Mouse (Mus musculus) hindbrain, embryonic 10.5 days (tissue): Measurements from ENCODE around the gene Il17re. TPM values are rescaled to one million over a fixed set of nuclear protein-coding genes. Genes with fewer than 3 reads are reported as not detected.

Experiments used
- DNase-seq: peaks from one replicate; pipeline ENCODE4 v3.0.0-alpha.2; 2017; ENCODE audit warnings: low spot score
- H3K27ac ChIP-seq: fragments of 300-500 bp; sonication (generic); 2 replicates; pipeline ENCODE4 v1.5.1; 2016; ENCODE audit warnings: mild to moderate bottlenecking, moderate library complexity
- H3K27me3 ChIP-seq: fragments of 300-500 bp; sonication (generic); 2 replicates; pipeline ENCODE4 v1.6.1; 2016; ENCODE audit warnings: mild to moderate bottlenecking; ENCODE audit not compliant: poor library complexity, insufficient read depth, severe bottlenecking
- H3K36me3 ChIP-seq: fragments of 300-500 bp; sonication (generic); 2 replicates; pipeline ENCODE4 v1.6.1; 2016; ENCODE audit warnings: mild to moderate bottlenecking, moderate library complexity
- H3K4me1 ChIP-seq: fragments of 300-500 bp; sonication (generic); replicated peaks from 2 replicates; pipeline ENCODE4 v1.6.1; 2016; ENCODE audit warnings: mild to moderate bottlenecking
- H3K4me3 ChIP-seq: fragments of 300-500 bp; sonication (generic); 2 replicates; pipeline ENCODE4 v1.5.1; 2016; ENCODE audit warnings: mild to moderate bottlenecking, moderate library complexity
- H3K9me3 ChIP-seq: fragments of 300-500 bp; sonication (generic); 2 replicates; pipeline ENCODE4 v1.6.1; 2016; ENCODE audit warnings: mild to moderate bottlenecking, moderate library complexity
- WGBS: fragments of 180-500 bp; shearing (Covaris S2); methylation state at CpG from one replicate; pipeline ENCODE4 v1.1.7; 2016; 5-methylcytosine and 5-hydroxymethylcytosine counted together
- polyA plus RNA-seq: library from polyadenylated mRNA; unstranded; fragments of >200 nt; fragmentation: Nextera tagmentation; extraction: Ambion mirVana; gene quantifications from 2 replicates; pipeline ENCODE4 v1.2.1, GENCODE M21; 2016

Il17re gene
- polyA plus RNA-seq = 1.7 and 2.2 TPM in 2 replicates

DNA sequence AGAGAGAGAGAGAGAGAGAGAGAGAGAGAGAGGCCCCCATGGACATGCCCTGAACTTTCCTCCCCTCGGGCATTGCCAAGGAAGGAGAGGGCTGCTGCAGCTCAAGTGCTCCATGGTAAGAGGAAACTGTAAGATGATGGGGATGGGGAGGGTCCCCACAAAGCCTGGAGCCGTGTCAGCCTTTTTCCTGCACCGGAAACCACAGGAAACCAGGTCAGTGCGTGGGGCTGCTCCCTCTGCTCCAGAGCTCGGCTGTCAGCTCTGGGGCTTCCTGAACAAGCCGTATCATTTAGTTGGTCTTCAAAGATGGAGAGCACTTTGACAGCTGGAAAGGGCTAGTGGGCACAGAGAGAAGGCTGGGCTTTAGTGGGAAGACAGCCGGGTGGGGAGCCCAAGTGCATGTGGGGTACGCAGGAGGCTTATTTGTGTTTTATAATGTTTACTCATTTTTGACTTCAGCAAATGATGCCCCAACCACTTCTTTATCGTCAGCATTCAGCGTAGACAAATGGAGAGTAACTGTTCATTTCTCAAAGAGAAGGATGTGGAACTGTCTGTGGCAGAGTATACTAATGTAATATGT lies at the start of gene Il17re:
Il17re (plus strand) TSS at position 533 of the 583 bp plus-strand sequence.
- Histone ChIP-seq H3K27me3 (no peaks in the 10 kb centered on the region), H3K4me3 (no peak within 1 kb of the TSS), H3K36me3 (no peaks in the 10 kb centered on the region), H3K4me1 (peaks cover 3% of the 10 kb centered on the region; the same call in 1 of the 2 replicates), H3K27ac (no peak within 1 kb of the TSS), H3K9me3 (no peaks in the 10 kb centered on the region)
- DNase-seq = no peak
- WGBS = 76% methylated on average over 10 of the region's 10 CpGs

DNA sequence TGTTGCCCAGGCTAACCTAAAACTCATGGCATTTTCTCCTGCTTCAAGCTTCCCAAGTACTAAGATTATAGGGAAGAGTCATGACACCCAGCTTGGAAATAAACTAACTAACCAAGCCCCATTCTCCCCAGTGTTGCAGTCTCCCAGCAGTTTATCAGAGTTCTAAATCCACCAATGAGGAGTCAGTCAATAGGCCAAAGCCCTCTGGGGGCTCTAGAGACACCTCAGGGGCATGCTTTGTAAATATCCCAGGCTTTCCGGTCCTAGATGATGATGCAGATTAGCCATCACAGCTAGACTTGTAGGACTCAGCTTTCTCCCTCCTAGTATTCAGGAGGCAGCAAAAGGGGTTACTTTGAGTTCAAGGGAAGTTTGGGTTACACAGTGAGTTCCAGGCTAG lies 48.3 kb upstream of the Il17re start:
- H3K36me3 ChIP-seq = peaks cover 39% of the 10 kb centered on the region
- 72% methylated on average over 1 of the region's 1 CpGs for WGBS
- no peak overlapping the region for H3K4me3 ChIP-seq

DNA sequence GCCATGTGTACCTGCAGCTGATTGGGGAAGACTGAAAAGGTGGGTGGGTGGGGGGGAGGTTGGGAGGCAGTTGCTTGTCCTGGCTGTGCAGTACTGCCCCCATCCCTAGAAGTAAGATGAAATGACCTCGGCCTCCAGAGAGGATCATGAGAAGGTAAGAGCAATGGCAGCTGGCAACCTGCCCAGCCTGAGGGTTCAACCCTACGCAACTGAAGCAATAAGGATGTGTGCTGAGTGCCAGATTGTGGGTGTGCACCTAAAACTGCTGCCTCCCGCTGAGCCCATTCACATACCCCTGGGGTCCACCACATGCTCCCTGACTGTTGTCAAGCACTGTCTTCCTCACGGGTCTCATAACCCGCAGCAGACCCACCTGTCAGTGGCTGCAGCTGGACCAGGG lies 41.9 kb upstream of the Il17re start:
- 92% methylated on average over 5 of the region's 5 CpGs for WGBS
- H3K9me3 ChIP-seq = no peaks in the 10 kb centered on the region
- H3K36me3 ChIP-seq = peaks cover 39% of the 10 kb centered on the region
- H3K27ac ChIP-seq = no peak overlapping the region
- no peaks in the 10 kb centered on the region for H3K27me3 ChIP-seq
- DNase-seq = no peak
- H3K4me1 ChIP-seq = peaks cover 25% of the 10 kb centered on the region
- H3K4me3 ChIP-seq = no peak overlapping the region

More for the DNA sequence above, 48.3 kb upstream of the Il17re start:
- Histone ChIP-seq H3K27me3 (no peaks in the 10 kb centered on the region), H3K27ac (no peak overlapping the region), H3K9me3 (no peaks in the 10 kb centered on the region), H3K4me1 (no peaks in the 10 kb centered on the region)
- DNase-seq = no peak

DNA sequence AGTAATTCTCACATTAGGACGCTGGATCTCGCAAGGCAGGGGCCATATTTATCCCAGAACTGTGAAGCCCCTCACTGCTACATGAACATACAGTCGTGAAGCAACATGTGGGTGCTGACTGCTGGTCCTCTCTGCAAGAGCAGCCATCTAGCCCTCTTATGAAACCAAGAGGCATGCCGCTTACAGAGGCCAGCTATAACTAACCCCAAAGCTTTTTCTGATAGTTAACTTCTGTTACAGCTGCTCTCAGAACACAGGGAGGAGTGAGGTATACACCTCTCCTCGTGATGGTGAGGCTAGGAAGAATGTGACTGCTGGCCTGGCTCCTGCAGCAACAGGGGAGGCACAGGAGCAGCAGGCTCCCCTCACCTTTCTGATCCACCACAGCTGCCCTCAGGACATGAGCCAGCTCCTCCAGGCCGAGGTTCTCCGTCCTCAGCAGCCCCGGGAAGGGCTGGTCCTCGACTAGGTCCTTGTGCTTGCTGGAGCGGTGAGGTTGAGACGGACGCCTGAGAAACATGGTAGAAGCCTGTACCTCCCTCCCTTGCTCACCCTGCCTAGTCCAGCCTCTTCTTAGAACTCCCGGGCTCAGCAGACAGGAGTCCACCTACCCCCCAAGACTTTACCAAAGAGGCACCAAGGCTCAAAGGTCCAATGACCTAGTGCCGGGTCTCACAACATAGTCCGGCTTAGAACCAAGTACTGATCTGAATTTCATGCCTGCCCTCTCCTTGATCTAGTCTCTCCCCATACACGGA lies 39.7 kb upstream of the Il17re start:
- peaks cover 30% of the 10 kb centered on the region for H3K36me3 ChIP-seq
- DNase-seq = no peak
- no peaks in the 10 kb centered on the region for H3K9me3 ChIP-seq
- H3K27me3 ChIP-seq = no peaks in the 10 kb centered on the region
- H3K4me3 ChIP-seq = peak overlapping the region; percentile 71
- peaks cover 25% of the 10 kb centered on the region for H3K4me1 ChIP-seq
- 18% methylated on average over 16 of the region's 16 CpGs for WGBS
- peak overlapping the region; percentile 88 for H3K27ac ChIP-seq

DNA sequence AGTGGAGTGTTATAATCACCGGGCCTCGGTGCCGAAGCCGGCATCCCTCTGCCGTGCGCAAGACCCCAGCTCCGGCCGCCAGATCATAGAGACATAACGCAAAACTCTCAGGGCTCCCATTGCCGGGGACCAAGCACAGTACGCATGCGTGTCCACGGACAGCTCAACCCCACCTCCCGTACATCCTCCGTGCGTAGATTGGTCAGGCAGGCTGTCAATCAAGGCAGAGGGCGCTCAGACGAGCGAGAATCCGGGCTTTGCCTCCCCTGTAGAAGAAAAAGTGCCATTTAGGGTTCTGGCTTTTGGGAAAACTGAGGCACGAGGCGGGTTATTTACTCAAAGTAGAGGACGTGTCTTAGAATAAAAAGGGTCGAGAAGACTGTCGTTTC lies 39.1 kb upstream of the Il17re start, which contains the start of gene Rpusd3:
Rpusd3 (minus strand) TSS at position 142 of the 389 bp plus-strand sequence.
- H3K36me3 ChIP-seq = peaks cover 30% of the 10 kb centered on the region
- H3K4me1 ChIP-seq = peaks cover 25% of the 10 kb centered on the region
- peak within 1 kb of the TSS; percentile 88 for H3K27ac ChIP-seq
- under 1% methylated on average over 25 of the region's 25 CpGs for WGBS
- peak; percentile 96 for DNase-seq
- H3K27me3 ChIP-seq = no peaks in the 10 kb centered on the region
- H3K4me3 ChIP-seq = peak within 1 kb of the TSS; percentile 71
- H3K9me3 ChIP-seq = no peaks in the 10 kb centered on the region

DNA sequence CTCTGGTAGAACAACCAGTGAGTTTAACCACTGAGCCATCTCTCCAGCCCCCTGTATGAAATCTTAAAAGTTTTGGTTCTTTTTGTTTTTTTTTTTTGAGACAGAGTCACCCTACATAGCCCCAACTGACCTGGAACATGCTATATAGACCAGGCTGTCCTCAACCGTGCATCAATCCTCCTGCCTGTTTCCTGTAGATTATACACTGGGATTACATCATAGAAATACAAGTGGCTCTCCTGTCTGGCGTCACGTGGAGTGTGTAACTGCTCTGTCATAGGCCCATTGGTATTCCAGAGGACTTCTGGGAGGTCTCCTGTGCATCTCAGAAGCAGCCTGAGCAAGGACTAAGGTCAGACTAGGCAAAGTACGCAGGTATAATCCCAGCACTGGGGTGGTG lies 35.3 kb upstream of the Il17re start:
- Histone ChIP-seq H3K4me1 (peaks cover 18% of the 10 kb centered on the region), H3K36me3 (no peaks in the 10 kb centered on the region), H3K9me3 (no peaks in the 10 kb centered on the region), H3K27ac (no peak overlapping the region), H3K27me3 (no peaks in the 10 kb centered on the region), H3K4me3 (no peak overlapping the region)
- 88% methylated on average over 4 of the region's 4 CpGs for WGBS
- DNase-seq = no peak

DNA sequence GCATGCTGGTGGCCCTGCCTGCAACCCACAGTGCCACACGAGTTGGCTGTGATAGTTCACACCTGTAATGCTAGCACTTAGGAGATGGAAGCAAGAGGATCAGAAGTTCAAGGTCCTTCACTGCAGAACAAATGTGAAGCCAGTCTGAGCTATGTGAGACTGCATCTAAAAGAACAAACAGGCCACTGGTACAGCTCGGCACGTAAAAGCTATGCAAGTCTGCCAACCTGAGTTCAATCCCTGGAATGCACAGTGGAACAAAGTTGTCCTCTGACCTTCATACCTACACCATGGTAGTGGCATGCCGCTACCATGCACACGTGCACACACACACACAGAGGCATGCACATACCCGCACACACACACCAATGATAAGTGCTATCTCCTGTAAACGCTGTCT lies 34.1 kb upstream of the Il17re start:
- H3K27ac ChIP-seq = no peak overlapping the region
- H3K9me3 ChIP-seq = no peaks in the 10 kb centered on the region
- whole genome bisulfite sequencing = 92% methylated on average over 7 of the region's 7 CpGs
- H3K4me3 ChIP-seq = no peak overlapping the region
- no peak for DNase-seq
- no peaks in the 10 kb centered on the region for H3K36me3 ChIP-seq
- no peaks in the 10 kb centered on the region for H3K27me3 ChIP-seq
- H3K4me1 ChIP-seq = peaks cover 7% of the 10 kb centered on the region

DNA sequence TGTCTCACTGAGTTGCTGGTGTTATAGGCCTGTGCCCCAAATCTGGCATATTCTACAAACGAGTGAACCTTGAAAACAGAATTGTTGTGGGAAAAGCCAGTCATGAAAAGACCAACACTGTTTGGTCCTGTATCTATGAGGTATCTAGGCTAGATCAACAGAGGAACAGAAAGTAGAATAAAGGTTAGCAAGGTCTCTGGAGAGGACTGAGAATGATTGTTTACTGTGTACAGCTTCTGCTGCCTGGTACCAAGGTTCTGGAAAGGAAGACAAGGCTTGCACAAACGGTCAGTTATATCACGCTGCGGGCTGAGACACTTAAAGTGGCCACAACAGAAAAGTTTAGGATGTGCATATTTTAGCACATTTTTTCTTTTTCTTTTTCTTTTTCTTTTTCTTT lies 31.6 kb upstream of the Il17re start:
- DNase-seq = no peak
- H3K4me1 ChIP-seq = no peaks in the 10 kb centered on the region
- no peaks in the 10 kb centered on the region for H3K27me3 ChIP-seq
- 92% methylated on average over 4 of the region's 4 CpGs for WGBS
- no peak overlapping the region for H3K4me3 ChIP-seq
- H3K36me3 ChIP-seq = no peaks in the 10 kb centered on the region
- H3K27ac ChIP-seq = no peak overlapping the region
- no peaks in the 10 kb centered on the region for H3K9me3 ChIP-seq

DNA sequence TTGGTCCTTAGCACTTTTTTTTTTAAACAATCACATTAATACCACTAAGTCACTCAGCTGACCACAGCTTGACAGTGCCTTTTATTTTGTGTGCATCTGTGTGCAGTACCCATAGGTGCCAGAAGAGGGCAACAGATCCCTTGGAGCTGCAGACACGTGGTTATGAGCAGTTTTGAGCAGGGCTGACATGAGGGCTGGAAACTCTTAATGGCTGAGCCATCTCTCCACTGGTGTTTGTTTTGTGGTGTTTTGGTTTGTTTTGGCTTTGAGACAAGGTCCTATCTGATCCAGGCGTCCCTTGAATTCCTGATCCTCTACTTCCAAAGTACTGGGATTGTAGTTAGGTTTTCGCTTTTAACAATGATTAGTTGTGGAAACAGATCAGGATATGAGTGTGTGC lies 30.9 kb upstream of the Il17re start:
- DNase-seq = peak; percentile 47
- H3K4me3 ChIP-seq = no peak overlapping the region
- no peaks in the 10 kb centered on the region for H3K4me1 ChIP-seq
- no peaks in the 10 kb centered on the region for H3K27me3 ChIP-seq
- 64% methylated on average over 3 of the region's 3 CpGs for WGBS
- H3K36me3 ChIP-seq = no peaks in the 10 kb centered on the region
- H3K27ac ChIP-seq = no peak overlapping the region
- no peaks in the 10 kb centered on the region for H3K9me3 ChIP-seq

DNA sequence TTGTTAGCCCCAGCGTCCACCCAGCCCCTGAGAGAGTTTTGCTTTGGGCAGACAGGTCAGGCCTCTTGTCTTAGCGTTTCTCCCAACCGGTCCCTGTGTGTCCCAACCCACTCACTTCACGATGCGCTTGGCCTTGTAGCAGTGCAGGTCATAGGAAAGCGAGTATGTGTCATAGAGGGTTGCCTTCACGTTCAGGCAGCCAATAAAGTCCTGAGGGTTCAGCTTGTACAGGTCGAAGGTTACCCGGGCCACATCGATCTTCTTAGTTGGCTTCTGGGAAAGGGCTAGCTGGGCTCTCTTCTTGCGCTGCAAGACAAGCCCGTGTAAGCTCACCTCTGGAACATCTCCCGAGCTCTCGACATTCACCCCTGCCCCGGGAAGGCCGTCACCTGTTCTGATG lies 30.3 kb upstream of the Il17re start:
- DNase-seq = no peak
- WGBS = 92% methylated on average over 16 of the region's 16 CpGs

DNA sequence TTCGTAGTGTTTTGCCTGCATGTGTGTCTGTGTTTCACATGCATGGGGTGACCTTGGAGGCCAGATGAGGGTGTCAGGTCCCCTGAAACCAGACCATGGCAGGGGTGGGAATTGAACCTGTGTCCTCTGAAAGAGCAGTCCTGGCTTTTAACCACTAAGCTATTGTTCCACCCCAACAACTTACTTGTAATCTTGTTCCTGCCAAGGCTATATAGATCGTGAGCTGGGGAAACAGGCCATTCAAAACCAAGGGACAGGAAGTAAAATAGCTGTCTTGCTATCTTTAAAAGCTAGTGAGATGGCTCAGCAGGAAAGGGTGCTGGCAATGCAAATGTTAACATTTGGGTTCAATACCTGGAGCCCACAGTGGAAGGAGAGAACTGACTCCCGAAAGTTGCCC lies 28.3 kb upstream of the Il17re start:
- WGBS = 80% methylated on average over 3 of the region's 3 CpGs
- H3K27me3 ChIP-seq = no peaks in the 10 kb centered on the region
- no peak for DNase-seq
- no peaks in the 10 kb centered on the region for H3K36me3 ChIP-seq
- no peaks in the 10 kb centered on the region for H3K4me1 ChIP-seq
- no peaks in the 10 kb centered on the region for H3K9me3 ChIP-seq
- no peak overlapping the region for H3K27ac ChIP-seq
- no peak overlapping the region for H3K4me3 ChIP-seq

More for the DNA sequence above, 30.3 kb upstream of the Il17re start:
- no peaks in the 10 kb centered on the region for H3K36me3 ChIP-seq
- H3K9me3 ChIP-seq = no peaks in the 10 kb centered on the region
- H3K27me3 ChIP-seq = no peaks in the 10 kb centered on the region
- no peak overlapping the region for H3K27ac ChIP-seq
- no peaks in the 10 kb centered on the region for H3K4me1 ChIP-seq
- H3K4me3 ChIP-seq = no peak overlapping the region

DNA sequence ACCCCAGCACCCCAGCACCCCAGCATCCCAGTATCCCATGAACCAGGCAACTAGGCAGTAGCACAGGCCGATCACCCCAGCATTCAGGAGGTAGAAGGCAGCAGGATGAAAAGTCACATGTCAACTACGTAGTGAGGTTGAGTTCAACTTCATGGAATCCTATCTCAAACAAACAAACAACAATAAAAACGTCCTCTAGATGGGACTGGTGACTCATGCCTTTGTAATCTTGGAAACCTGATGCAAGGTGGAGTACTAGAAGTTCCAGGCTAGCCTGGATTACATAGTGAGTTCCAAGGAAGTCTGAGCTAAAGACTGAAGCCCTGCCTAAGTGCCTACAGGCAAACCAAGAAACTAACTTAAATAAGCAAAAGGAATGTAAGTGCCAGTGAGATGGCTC lies 27.4 kb upstream of the Il17re start:
- H3K27ac ChIP-seq = no peak overlapping the region
- H3K4me3 ChIP-seq = no peak overlapping the region
- H3K4me1 ChIP-seq = no peaks in the 10 kb centered on the region
- H3K36me3 ChIP-seq = no peaks in the 10 kb centered on the region
- DNase-seq = no peak
- WGBS = 65% methylated on average over 3 of the region's 3 CpGs
- no peaks in the 10 kb centered on the region for H3K9me3 ChIP-seq
- no peaks in the 10 kb centered on the region for H3K27me3 ChIP-seq

DNA sequence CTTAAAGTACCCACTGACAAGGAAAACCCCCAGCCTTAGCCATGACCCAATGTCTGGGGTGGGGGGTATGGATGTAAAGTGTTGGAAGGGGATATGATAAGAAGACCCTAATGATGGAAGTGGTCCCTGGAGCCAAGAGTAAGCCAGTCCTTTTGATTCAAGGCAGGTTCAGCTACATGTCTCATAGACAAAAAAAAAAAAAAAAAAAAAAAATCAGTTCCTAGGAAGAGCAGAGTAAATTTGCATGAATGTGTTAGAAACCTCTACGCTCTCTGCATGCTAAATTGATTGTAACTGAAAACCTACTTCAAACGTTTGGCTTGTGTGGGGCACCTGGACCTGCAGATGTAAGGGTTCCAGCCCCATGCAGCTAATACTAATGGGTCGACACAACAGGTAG lies 26.5 kb upstream of the Il17re start:
- H3K4me3 ChIP-seq = no peak overlapping the region
- 71% methylated on average over 3 of the region's 3 CpGs for WGBS
- no peaks in the 10 kb centered on the region for H3K4me1 ChIP-seq
- H3K27ac ChIP-seq = no peak overlapping the region
- no peaks in the 10 kb centered on the region for H3K36me3 ChIP-seq
- H3K27me3 ChIP-seq = no peaks in the 10 kb centered on the region
- DNase-seq = no peak
- H3K9me3 ChIP-seq = no peaks in the 10 kb centered on the region
